Mouse (Mus musculus) thymus, adult 2 months (tissue): ENCODE data around the gene Ttf2. TPM values are rescaled to one million over a fixed set of nuclear protein-coding genes. Genes with fewer than 3 reads are reported as not detected.

Experiments used
- DNase-seq: peaks from one replicate; pipeline ENCODE4 v3.0.0; 2021
- H3K27ac ChIP-seq: fragments of 200-500 bp; 2 replicates; pipeline ENCODE4 v1.5.1; 2012; ENCODE audit warnings: low read length, control low read depth; ENCODE audit not compliant: control insufficient read depth, insufficient read depth
- H3K27me3 ChIP-seq: fragments of 200-500 bp; 2 replicates; pipeline ENCODE4 v1.6.1; 2012; ENCODE audit warnings: mild to moderate bottlenecking, low read length, moderate library complexity, mixed read lengths; ENCODE audit not compliant: control insufficient read depth, insufficient read depth
- H3K36me3 ChIP-seq: fragments of 200-500 bp; 2 replicates; pipeline ENCODE4 v1.6.1; 2012; ENCODE audit warnings: mild to moderate bottlenecking, low read length, moderate library complexity; ENCODE audit not compliant: control insufficient read depth, insufficient read depth
- H3K4me1 ChIP-seq: fragments of 200-500 bp; replicated peaks from 2 replicates; pipeline ENCODE4 v1.6.1; 2012; ENCODE audit warnings: low read length; ENCODE audit not compliant: control insufficient read depth, insufficient read depth
- H3K4me3 ChIP-seq: fragments of 200-500 bp; 2 replicates; pipeline ENCODE4 v1.5.1; 2012; ENCODE audit warnings: mild to moderate bottlenecking, low read length, control low read depth, moderate library complexity; ENCODE audit not compliant: control insufficient read depth, insufficient read depth
- CTCF ChIP-seq: fragments of 200-500 bp; IDR thresholded peaks from 2 replicates; pipeline ENCODE4 v1.5.1; 2012; ENCODE audit warnings: mild to moderate bottlenecking, control low read depth, low read length, moderate library complexity, borderline replicate concordance; ENCODE audit not compliant: control insufficient read depth, poor library complexity, insufficient read depth; ENCODE audit errors: extremely low read depth
- POLR2A ChIP-seq: fragments of 200-500 bp; IDR thresholded peaks from 2 replicates; pipeline ENCODE4 v1.6.1; 2012; ENCODE audit warnings: mild to moderate bottlenecking, low read length, control low read depth, moderate library complexity; ENCODE audit not compliant: control insufficient read depth, poor library complexity, insufficient read depth; ENCODE audit errors: extremely low read depth
- WGBS: fragments of 180-500 bp; shearing (Covaris S2); methylation state at CpG from one replicate; pipeline ENCODE4 v1.1.7; 2018; 5-methylcytosine and 5-hydroxymethylcytosine counted together
- polyA plus RNA-seq: library from polyadenylated mRNA; depleted of rRNA; stranded (reverse); fragments of >200 nt; gene quantifications from 2 replicates; pipeline ENCODE4 v1.2.3, GENCODE M21; 2012

The Ttf2 gene
- polyA plus RNA-seq, 1 experiment: 9.4 TPM

GRCm38 (mm10) chr3:100989417-100989816 is 20.0 kb upstream of the Ttf2 start:
- H3K36me3 ChIP-seq: no peaks in the 10 kb centered on the region
- no peak overlapping the region for H3K4me3 ChIP-seq
- H3K4me1 ChIP-seq: peaks cover 10% of the 10 kb centered on the region
- no peak for TF ChIP-seq POLR2A
- no peak for TF ChIP-seq CTCF
- H3K27ac ChIP-seq: no peak overlapping the region
- WGBS: 91% methylated on average over 12 of the region's 12 CpGs
- DNase-seq: no peak
- no peaks in the 10 kb centered on the region for H3K27me3 ChIP-seq

GRCm38 (mm10) chr3:100979290-100979689 is 9.8 kb upstream of the Ttf2 start:
- H3K27me3 ChIP-seq: no peaks in the 10 kb centered on the region
- TF ChIP-seq POLR2A: no peak
- TF ChIP-seq CTCF: no peak
- no peak overlapping the region for H3K27ac ChIP-seq
- H3K4me3 ChIP-seq: no peak overlapping the region
- 22% methylated on average over 8 of the region's 8 CpGs for WGBS
- H3K36me3 ChIP-seq: no peaks in the 10 kb centered on the region
- no peak for DNase-seq
- no peaks in the 10 kb centered on the region for H3K4me1 ChIP-seq

GRCm38 (mm10) chr3:100973906-100974305 is 4.4 kb upstream of the Ttf2 start:
- Histone ChIP-seq H3K27me3 (no peaks in the 10 kb centered on the region), H3K4me1 (peaks cover 5% of the 10 kb centered on the region), H3K27ac (no peak overlapping the region), H3K36me3 (no peaks in the 10 kb centered on the region), H3K4me3 (no peak overlapping the region)
- 2% methylated on average over 1 of the region's 1 CpGs for WGBS
- no peak for DNase-seq
- TF ChIP-seq POLR2A: no peak
- TF ChIP-seq CTCF: no peak

GRCm38 (mm10) chr3:100963849-100964542 is 5.5 kb downstream of the Ttf2 start:
- DNase-seq: peak; percentile 33
- 92% methylated on average over 14 of the region's 14 CpGs for WGBS
- Histone ChIP-seq H3K4me3 (no peak overlapping the region), H3K4me1 (no peaks in the 10 kb centered on the region), H3K36me3 (peaks cover 30% of the 10 kb centered on the region), H3K27ac (no peak overlapping the region), H3K27me3 (no peaks in the 10 kb centered on the region)
- TF ChIP-seq POLR2A (no peak), CTCF (no peak)

GRCm38 (mm10) chr3:100961501-100961900 is 8.0 kb downstream of the Ttf2 start:
- no peaks in the 10 kb centered on the region for H3K4me1 ChIP-seq
- no peak for DNase-seq
- no peak overlapping the region for H3K4me3 ChIP-seq
- peaks cover 39% of the 10 kb centered on the region for H3K36me3 ChIP-seq
- no peaks in the 10 kb centered on the region for H3K27me3 ChIP-seq
- TF ChIP-seq POLR2A (no peak), CTCF (no peak)
- H3K27ac ChIP-seq: no peak overlapping the region
- 95% methylated on average over 7 of the region's 7 CpGs for WGBS

GRCm38 (mm10) chr3:100961007-100961406 is 8.5 kb downstream of the Ttf2 start:
- no peak for DNase-seq
- Histone ChIP-seq H3K27me3 (no peaks in the 10 kb centered on the region), H3K4me1 (no peaks in the 10 kb centered on the region), H3K36me3 (peaks cover 41% of the 10 kb centered on the region), H3K27ac (no peak overlapping the region), H3K4me3 (no peak overlapping the region)
- WGBS: 96% methylated on average over 5 of the region's 5 CpGs
- TF ChIP-seq POLR2A (no peak), CTCF (no peak)

- TF ChIP-seq CTCF (no peak), POLR2A (no peak)
- H3K36me3 ChIP-seq: peaks cover 49% of the 10 kb centered on the region
- H3K4me1 ChIP-seq: no peaks in the 10 kb centered on the region
- no peak overlapping the region for H3K4me3 ChIP-seq
- H3K27me3 ChIP-seq: no peaks in the 10 kb centered on the region
- no peak overlapping the region for H3K27ac ChIP-seq
- DNase-seq: no peak
Observed at GRCm38 (mm10) chr3:100954616-100955015, 14.8 kb downstream of the Ttf2 start.

GRCm38 (mm10) chr3:100951531-100951930 is 17.9 kb downstream of the Ttf2 start:
- no peak overlapping the region for H3K4me3 ChIP-seq
- TF ChIP-seq POLR2A: no peak
- H3K27ac ChIP-seq: no peak overlapping the region
- WGBS: 97% methylated on average over 4 of the region's 4 CpGs
- H3K36me3 ChIP-seq: peaks cover 62% of the 10 kb centered on the region
- H3K4me1 ChIP-seq: no peaks in the 10 kb centered on the region
- no peaks in the 10 kb centered on the region for H3K27me3 ChIP-seq
- DNase-seq: no peak
